Mouse (Mus musculus): Measurements from ENCODE around the gene Btbd3. TPM values are rescaled to one million over a fixed set of nuclear protein-coding genes. Genes with fewer than 3 reads are reported as not detected.

The Btbd3 gene
- polyA plus RNA-seq, 1 experiment from 2014 or later, result 8.3 TPM

GRCm38 (mm10) chr2:138477278-138477677 is 220.9 kb downstream of the Btbd3 start:
- Histone ChIP-seq H3K4me2 (no peak overlapping the region), H3K9ac (no peak overlapping the region), H3K4me1 (no peaks in the 10 kb centered on the region), H3K9me3 (no peaks in the 10 kb centered on the region), H3K27me3 (replicated peaks) (no peaks in the 10 kb centered on the region), H3K4me3 (no peak overlapping the region), H3K36me3 (no peaks in the 10 kb centered on the region), H3K27ac (replicated peaks) (no peak overlapping the region)
- 90% methylated on average over 5 of the region's 5 CpGs for WGBS
- ATAC-seq (ENCODE audit: extremely low read depth, insufficient number of reproducible peaks, low FRiP score, low TSS enrichment), result no peak

GRCm38 (mm10) chr2:138482541-138482940 is 226.2 kb downstream of the Btbd3 start:
- WGBS, result 55% methylated on average over 3 of the region's 3 CpGs
- H3K4me3 ChIP-seq, result no peak overlapping the region

DNA sequence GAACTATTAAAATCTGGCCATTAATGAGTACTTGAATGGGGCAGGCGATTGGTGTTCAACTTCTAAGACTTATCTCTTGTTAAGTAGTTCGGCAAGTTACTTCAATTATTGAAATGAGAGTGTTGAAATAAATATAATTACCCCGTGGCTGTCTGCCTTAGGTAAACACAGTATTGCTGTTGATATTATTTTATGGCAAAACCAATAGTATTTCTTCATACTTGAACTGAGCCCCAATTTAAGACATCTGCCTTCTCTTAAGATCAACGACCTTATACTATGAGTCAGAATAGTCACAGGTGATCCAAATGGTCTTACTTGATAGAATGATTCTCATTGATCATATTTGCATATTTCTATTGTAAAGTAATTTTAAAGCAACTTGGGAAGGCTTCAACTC is 228.5 kb downstream of the Btbd3 start:
- WGBS, result 69% methylated on average over 4 of the region's 4 CpGs
- H3K27me3 ChIP-seq (replicated peaks), result no peaks in the 10 kb centered on the region
- H3K4me3 ChIP-seq, result no peak overlapping the region
- no peak for ATAC-seq (ENCODE audit: extremely low read depth, insufficient number of reproducible peaks, low FRiP score, low TSS enrichment)
- no peak overlapping the region for H3K9ac ChIP-seq
- H3K4me1 ChIP-seq, result no peaks in the 10 kb centered on the region
- no peaks in the 10 kb centered on the region for H3K36me3 ChIP-seq
- no peaks in the 10 kb centered on the region for H3K9me3 ChIP-seq
- no peak overlapping the region for H3K4me2 ChIP-seq
- H3K27ac ChIP-seq (replicated peaks), result no peak overlapping the region

More at GRCm38 (mm10) chr2:138482541-138482940, 226.2 kb downstream of the Btbd3 start:
- ATAC-seq (ENCODE audit: extremely low read depth, insufficient number of reproducible peaks, low FRiP score, low TSS enrichment), result no peak
- Histone ChIP-seq H3K4me1 (no peaks in the 10 kb centered on the region), H3K36me3 (no peaks in the 10 kb centered on the region), H3K9me3 (no peaks in the 10 kb centered on the region), H3K9ac (no peak overlapping the region), H3K4me2 (no peak overlapping the region), H3K27ac (replicated peaks) (no peak overlapping the region), H3K27me3 (replicated peaks) (no peaks in the 10 kb centered on the region)

- Histone ChIP-seq H3K4me1 (no peaks in the 10 kb centered on the region), H3K36me3 (no peaks in the 10 kb centered on the region), H3K27me3 (replicated peaks) (no peaks in the 10 kb centered on the region), H3K4me2 (no peak overlapping the region), H3K9me3 (no peaks in the 10 kb centered on the region), H3K9ac (no peak overlapping the region), H3K4me3 (no peak overlapping the region), H3K27ac (replicated peaks) (no peak overlapping the region)
- WGBS, result 57% methylated on average over 2 of the region's 2 CpGs
- no peak for ATAC-seq (ENCODE audit: extremely low read depth, insufficient number of reproducible peaks, low FRiP score, low TSS enrichment)
Measured at GRCm38 (mm10) chr2:138490688-138491405, 234.5 kb downstream of the Btbd3 start.

DNA sequence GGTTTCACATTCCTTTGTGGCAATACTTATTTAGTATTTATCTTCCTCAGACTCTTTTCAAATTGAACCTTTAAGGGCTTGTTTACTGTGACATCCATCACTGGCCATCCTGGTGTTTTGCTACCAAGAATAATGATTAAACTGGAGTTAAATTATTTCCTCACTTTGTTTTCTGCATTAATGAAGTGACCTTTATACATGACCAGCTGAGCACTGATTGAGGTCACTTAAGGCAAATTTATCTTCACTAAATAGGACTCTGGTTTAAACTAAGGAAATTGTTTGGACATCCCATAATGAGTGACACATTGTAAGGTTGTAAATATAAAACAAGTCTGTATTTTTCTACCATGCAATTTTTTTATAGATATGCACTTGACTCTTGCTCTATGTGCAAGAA is 235.8 kb downstream of the Btbd3 start:
- H3K9me3 ChIP-seq, result no peaks in the 10 kb centered on the region
- no peaks in the 10 kb centered on the region for H3K36me3 ChIP-seq
- no peaks in the 10 kb centered on the region for H3K4me1 ChIP-seq
- no peak overlapping the region for H3K9ac ChIP-seq
- no peak for ATAC-seq (ENCODE audit: extremely low read depth, insufficient number of reproducible peaks, low FRiP score, low TSS enrichment)
- H3K27ac ChIP-seq (replicated peaks), result no peak overlapping the region
- no peak overlapping the region for H3K4me3 ChIP-seq
- H3K4me2 ChIP-seq, result no peak overlapping the region
- no peaks in the 10 kb centered on the region for H3K27me3 ChIP-seq (replicated peaks)

- Histone ChIP-seq H3K9me3 (no peaks in the 10 kb centered on the region), H3K4me1 (no peaks in the 10 kb centered on the region), H3K9ac (no peak overlapping the region), H3K4me2 (no peak overlapping the region), H3K4me3 (no peak overlapping the region), H3K27me3 (replicated peaks) (no peaks in the 10 kb centered on the region), H3K27ac (replicated peaks) (no peak overlapping the region), H3K36me3 (no peaks in the 10 kb centered on the region)
- 75% methylated on average over 12 of the region's 12 CpGs for WGBS
- ATAC-seq (ENCODE audit: extremely low read depth, insufficient number of reproducible peaks, low FRiP score, low TSS enrichment), result no peak
Measured at GRCm38 (mm10) chr2:138503866-138504380, 247.6 kb downstream of the Btbd3 start.

DNA sequence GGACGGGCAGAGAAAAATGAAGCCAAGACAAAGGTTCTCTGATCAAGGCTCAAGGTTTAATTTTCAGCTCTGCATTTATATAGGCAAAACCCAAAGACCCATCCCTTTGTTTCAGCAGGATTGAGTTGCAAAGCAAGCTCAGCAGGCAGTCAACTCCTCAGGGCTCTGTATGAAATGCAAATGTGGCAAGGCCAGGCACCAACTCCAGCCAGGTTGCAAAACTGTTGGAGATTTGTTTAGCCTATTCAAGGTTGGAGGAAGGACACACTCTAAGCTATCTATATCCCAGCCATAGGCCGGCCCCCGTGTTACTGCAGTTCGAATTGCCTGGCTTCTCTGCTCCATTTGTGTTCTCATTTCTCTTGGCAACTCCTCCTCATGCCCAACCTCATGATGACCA is 259.2 kb downstream of the Btbd3 start:
- Histone ChIP-seq H3K9ac (no peak overlapping the region), H3K4me1 (no peaks in the 10 kb centered on the region), H3K4me3 (no peak overlapping the region), H3K9me3 (no peaks in the 10 kb centered on the region), H3K27ac (replicated peaks) (no peak overlapping the region), H3K36me3 (no peaks in the 10 kb centered on the region), H3K4me2 (no peak overlapping the region), H3K27me3 (replicated peaks) (no peaks in the 10 kb centered on the region)
- WGBS, result 50% methylated on average over 4 of the region's 4 CpGs
- ATAC-seq (ENCODE audit: extremely low read depth, insufficient number of reproducible peaks, low FRiP score, low TSS enrichment), result no peak

DNA sequence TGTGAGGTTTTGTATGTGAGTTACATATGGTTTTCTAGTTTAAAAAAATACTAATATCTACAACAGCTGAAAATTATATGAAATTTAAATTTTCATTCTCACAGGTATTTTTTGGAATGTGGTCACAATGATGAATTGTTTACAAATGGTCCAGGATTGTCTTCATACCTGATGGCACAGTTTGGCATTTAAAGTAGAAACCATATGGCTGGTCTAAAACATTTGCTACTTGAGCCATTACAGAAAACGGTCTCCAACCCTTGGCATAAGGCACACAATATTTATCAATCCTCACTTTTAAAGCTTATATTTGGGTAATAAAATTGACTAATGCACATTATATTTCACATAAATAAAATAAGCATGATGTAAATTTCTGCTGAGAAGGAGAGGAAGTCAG is 272.1 kb downstream of the Btbd3 start:
- Histone ChIP-seq H3K27me3 (replicated peaks) (no peaks in the 10 kb centered on the region), H3K36me3 (no peaks in the 10 kb centered on the region), H3K9me3 (no peaks in the 10 kb centered on the region), H3K4me1 (no peaks in the 10 kb centered on the region), H3K27ac (replicated peaks) (no peak overlapping the region), H3K4me2 (no peak overlapping the region), H3K9ac (no peak overlapping the region), H3K4me3 (no peak overlapping the region)
- WGBS, result 74% methylated on average over 1 of the region's 1 CpGs
- no peak for ATAC-seq (ENCODE audit: extremely low read depth, insufficient number of reproducible peaks, low FRiP score, low TSS enrichment)

GRCm38 (mm10) chr2:138531160-138531967 is 275.0 kb downstream of the Btbd3 start:
- H3K36me3 ChIP-seq, result no peaks in the 10 kb centered on the region
- no peaks in the 10 kb centered on the region for H3K9me3 ChIP-seq
- H3K4me1 ChIP-seq, result no peaks in the 10 kb centered on the region
- ATAC-seq (ENCODE audit: extremely low read depth, insufficient number of reproducible peaks, low FRiP score, low TSS enrichment), result no peak
- H3K4me2 ChIP-seq, result no peak overlapping the region
- whole genome bisulfite sequencing, result 72% methylated on average over 5 of the region's 5 CpGs
- no peak overlapping the region for H3K4me3 ChIP-seq
- no peak overlapping the region for H3K9ac ChIP-seq
- no peak overlapping the region for H3K27ac ChIP-seq (replicated peaks)
- no peaks in the 10 kb centered on the region for H3K27me3 ChIP-seq (replicated peaks)

GRCm38 (mm10) chr2:138531992-138532391 is 275.6 kb downstream of the Btbd3 start:
- Histone ChIP-seq H3K4me2 (no peak overlapping the region), H3K27ac (replicated peaks) (no peak overlapping the region), H3K9me3 (no peaks in the 10 kb centered on the region), H3K27me3 (replicated peaks) (no peaks in the 10 kb centered on the region), H3K9ac (no peak overlapping the region), H3K4me1 (no peaks in the 10 kb centered on the region), H3K4me3 (no peak overlapping the region), H3K36me3 (no peaks in the 10 kb centered on the region)
- 68% methylated on average over 4 of the region's 4 CpGs for WGBS
- no peak for ATAC-seq (ENCODE audit: extremely low read depth, insufficient number of reproducible peaks, low FRiP score, low TSS enrichment)

DNA sequence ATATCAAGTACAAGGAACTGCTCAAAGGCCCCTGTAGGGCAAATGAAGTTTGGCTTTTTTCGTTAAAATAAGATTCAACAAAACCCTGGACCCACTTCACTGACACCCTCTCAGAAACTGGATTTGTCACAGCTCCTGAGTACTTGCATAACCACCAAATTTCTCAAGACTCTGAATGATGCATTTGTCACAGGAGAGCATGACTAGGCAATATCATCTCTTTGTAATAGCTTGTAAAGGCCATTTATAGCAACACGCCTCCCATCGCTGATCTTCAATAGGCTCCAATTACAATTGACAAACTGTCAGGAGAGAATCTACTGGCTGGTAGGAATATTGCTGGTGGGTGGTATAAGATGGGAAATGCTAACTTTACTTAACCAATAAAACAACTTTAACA is 283.3 kb downstream of the Btbd3 start:
- H3K4me1 ChIP-seq, result no peaks in the 10 kb centered on the region
- no peak overlapping the region for H3K9ac ChIP-seq
- H3K4me2 ChIP-seq, result no peak overlapping the region
- no peak for ATAC-seq (ENCODE audit: extremely low read depth, insufficient number of reproducible peaks, low FRiP score, low TSS enrichment)
- 83% methylated on average over 3 of the region's 3 CpGs for WGBS
- no peaks in the 10 kb centered on the region for H3K27me3 ChIP-seq (replicated peaks)
- no peak overlapping the region for H3K4me3 ChIP-seq
- H3K36me3 ChIP-seq, result no peaks in the 10 kb centered on the region
- no peaks in the 10 kb centered on the region for H3K9me3 ChIP-seq
- no peak overlapping the region for H3K27ac ChIP-seq (replicated peaks)

Measured in heart, embryonic 13.5 days (tissue).